Mouse (Mus musculus): ENCODE data around the gene Rybp. TPM values are rescaled to one million over a fixed set of nuclear protein-coding genes. Genes with fewer than 3 reads are reported as not detected.
A peak's percentile ranks its signal among the peaks of the same experiment; 100 is the strongest.

The Rybp gene
- 39.9 and 41.3 TPM in 2 replicates for polyA plus RNA-seq (2012; rRNA removed)

- DNase-seq (ENCODE audit: low spot score): peak; percentile 92
Observed at GRCm38 (mm10) chr6:100287334-100288015, at the start of gene Rybp. Rybp (minus strand) TSS chr6:100287485.

GRCm38 (mm10) chr6:100336591-100337148 lies 49.4 kb upstream of the Rybp start:
- no peak for DNase-seq (ENCODE audit: low spot score)

- DNase-seq (ENCODE audit: low spot score): no peak
Observed at GRCm38 (mm10) chr6:100335506-100336144, 48.3 kb upstream of the Rybp start.

- DNase-seq (ENCODE audit: low spot score): no peak
Observed at GRCm38 (mm10) chr6:100333745-100334144, 46.5 kb upstream of the Rybp start.

- DNase-seq (ENCODE audit: low spot score): no peak
Observed at GRCm38 (mm10) chr6:100332479-100332878, 45.2 kb upstream of the Rybp start.

GRCm38 (mm10) chr6:100331582-100331981 lies 44.3 kb upstream of the Rybp start:
- DNase-seq (ENCODE audit: low spot score): no peak

DNA sequence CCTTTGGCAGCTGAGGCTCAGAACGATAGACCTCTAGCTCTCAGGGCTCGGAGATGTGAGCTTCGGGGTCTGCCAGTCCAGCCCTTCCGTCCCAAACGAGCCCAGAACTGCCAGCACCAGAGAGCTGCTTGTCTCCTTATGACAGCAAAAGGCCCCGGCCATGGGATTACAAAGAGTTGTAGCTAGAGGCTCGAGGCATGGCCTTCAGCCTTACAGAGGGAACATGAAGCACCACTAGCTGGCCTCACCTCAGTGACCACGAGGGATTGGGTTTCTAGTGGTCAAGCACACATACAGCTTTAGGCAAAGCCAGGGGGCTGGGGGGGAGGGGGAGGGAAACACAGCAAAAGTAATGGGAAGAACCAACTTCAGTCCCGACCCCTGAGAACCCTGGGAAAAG lies 43.8 kb upstream of the Rybp start:
- no peak for DNase-seq (ENCODE audit: low spot score)

DNA sequence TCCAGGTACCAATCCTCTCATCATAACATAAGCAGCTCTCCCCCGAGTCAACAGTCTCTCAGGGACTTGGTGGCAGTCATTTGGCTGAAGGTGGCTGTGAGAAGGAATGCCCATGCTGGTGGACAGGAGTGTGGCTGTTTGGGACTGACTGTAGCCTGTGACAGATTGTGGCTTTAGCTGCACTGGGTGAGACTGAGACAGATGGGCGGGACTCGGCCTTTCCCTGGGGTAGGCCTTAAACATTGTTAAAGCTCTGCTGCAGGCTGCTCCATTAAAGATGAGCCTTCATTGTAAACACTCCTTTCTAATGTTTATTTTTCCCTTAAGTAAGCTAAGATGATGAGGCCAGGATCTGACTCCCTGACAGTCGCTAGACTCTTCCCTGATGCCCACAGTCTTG lies 42.3 kb upstream of the Rybp start:
- DNase-seq (ENCODE audit: low spot score): no peak

DNA sequence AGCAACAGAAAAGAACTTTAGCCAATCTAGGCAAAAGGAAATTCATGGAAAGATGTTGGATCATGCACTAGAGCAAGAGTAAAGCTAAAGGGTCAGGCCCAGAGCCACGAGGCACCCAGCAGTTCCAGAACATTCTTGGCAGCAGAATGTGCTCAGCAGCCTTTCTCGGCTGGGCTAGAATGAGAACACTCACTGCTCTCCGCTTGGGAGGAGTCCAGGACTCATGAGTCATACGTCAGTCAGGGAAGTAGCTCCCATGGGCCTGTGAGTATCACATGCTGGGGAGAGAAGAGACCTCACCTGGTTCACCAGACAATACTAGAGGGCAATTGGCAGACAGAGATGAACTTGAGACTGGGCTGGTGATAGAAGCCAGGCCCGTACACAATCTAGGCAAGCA lies 39.8 kb upstream of the Rybp start:
- peak; percentile 44 for DNase-seq (ENCODE audit: low spot score)

DNA sequence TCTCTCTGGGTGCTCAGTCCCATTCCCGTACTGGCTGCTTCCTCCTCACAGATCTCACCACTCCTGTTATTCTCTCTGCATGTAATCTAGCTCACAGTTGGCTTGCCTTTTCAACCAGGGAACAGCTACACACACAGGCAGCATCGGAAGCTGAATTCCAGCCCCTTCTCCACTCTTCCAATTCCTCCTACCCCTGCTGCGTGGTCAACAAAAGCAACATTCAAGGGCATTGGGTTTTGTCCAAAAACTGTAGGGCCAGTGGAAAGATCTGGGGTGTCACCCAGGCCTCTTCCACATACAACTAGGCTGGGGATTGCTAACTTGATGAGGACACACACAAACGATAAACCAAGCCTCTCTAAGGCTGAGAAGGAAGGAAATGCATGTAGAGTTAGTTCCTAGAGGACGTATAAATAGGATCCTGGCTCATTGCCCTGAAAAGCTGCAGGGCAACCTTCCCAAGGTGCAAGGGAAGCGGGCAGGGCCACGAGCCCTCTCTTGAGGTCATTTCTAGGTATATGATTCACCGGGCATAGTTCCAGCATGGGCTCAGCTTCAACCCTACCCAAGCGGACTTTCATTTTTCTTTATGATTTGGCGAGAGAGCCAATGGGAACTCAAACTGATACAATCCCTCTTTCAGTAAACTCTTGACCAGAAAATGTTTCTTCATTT lies 36.6 kb upstream of the Rybp start:
- no peak for DNase-seq (ENCODE audit: low spot score)

DNA sequence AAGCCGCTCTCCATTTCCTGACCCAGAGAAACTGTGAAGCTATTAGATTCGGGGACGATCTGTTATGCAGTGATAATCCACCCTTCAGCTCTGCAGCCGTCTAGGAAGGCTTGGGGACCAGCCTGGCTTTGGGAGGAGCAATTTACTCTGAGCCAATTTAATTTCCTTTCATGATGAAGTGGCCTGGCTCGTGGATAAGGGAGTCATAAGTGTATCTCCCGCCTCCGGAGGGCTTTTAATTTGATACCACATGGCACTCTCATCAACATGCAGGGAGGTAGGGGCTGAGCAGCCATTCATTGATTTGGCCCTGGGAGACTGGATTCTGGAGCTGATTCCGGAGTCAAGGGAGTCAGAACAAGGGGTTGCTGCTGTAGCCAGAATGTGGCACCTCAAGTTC lies 35.3 kb upstream of the Rybp start:
- DNase-seq (ENCODE audit: low spot score): no peak

DNA sequence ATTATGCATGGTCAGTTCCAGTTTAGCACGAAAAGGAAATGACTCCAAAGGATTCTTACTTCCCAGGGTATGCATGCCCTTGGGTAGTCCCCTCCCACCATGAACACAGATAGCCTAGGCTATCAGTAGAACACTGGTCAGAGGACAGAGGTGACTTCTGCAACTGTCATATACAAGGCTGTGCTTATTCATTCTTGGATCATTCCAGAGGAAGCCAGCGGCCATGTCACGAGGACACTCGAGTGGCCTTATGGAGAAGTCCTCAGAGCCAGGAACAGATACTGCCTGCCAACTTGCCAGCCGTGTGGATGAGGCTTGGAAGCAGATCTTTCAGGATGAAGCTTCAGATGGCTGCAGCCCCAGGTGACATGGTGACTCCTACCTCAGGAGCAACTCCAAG lies 34.9 kb upstream of the Rybp start:
- no peak for DNase-seq (ENCODE audit: low spot score)

DNA sequence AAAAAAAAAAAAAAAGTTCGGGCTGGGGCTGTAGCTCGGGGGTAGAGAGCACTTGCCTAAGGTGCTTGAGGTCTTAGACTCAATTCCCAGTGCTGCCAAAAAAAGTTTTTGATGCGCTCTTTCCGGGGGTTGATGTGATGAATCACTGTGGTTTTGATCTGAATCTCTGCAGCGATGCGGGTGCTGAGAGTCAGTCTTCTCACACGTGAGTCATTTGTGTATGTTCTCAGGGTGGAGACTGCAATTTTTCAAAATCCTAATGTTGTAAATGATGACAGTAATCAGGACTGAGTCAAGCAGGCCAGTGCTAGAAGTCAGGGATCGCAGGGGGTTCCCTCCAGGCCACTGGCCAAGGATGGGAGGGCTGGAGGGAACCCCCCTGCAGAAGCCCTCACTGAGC lies 26.9 kb upstream of the Rybp start:
- DNase-seq (ENCODE audit: low spot score): no peak

DNA sequence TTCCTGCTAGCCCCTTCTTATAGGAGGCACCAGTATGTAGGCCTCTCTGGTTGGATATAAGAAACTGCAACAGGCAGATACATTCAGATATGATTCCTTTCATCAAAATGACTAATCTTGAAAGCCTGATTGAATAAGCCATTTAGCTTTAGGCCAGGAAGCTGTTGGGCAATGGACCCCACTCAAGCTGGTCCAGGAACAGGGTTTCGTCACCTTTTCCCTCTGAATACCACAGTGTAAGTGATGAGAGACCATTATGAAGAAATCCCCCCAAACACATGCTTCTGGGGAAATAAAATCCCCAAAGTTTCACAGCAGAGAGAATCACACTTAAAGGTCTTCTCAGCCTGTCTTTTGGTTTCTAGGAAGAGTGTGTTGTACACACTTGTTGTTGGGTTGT lies 23.9 kb upstream of the Rybp start:
- no peak for DNase-seq (ENCODE audit: low spot score)

DNA sequence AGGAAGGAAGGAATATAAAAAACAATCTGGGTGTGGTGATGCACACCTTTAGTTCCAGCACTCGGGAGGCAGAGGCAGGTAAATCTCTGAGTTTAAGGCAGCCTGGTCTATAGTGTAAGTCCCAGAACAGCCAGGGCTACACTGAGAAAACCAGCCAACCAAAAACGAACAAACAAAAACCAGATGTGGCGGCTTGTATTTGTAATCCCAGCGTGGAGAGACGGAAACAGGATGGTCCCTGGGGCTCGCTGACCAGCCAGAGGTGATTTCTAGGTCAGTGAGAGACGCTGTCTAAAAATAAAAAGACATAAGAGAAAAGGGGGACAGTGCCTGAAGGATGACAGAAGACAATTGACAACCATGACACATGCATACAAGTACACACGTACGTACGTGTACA lies 17.5 kb upstream of the Rybp start:
- DNase-seq (ENCODE audit: low spot score): no peak

GRCm38 (mm10) chr6:100301410-100302108 lies 14.3 kb upstream of the Rybp start:
- no peak for DNase-seq (ENCODE audit: low spot score)

- no peak for DNase-seq (ENCODE audit: low spot score)
Observed at GRCm38 (mm10) chr6:100300831-100301230, 13.5 kb upstream of the Rybp start.

- DNase-seq (ENCODE audit: low spot score): no peak
Observed at GRCm38 (mm10) chr6:100298945-100299344, 11.7 kb upstream of the Rybp start.

GRCm38 (mm10) chr6:100297536-100297935 lies 10.3 kb upstream of the Rybp start:
- no peak for DNase-seq (ENCODE audit: low spot score)

DNA sequence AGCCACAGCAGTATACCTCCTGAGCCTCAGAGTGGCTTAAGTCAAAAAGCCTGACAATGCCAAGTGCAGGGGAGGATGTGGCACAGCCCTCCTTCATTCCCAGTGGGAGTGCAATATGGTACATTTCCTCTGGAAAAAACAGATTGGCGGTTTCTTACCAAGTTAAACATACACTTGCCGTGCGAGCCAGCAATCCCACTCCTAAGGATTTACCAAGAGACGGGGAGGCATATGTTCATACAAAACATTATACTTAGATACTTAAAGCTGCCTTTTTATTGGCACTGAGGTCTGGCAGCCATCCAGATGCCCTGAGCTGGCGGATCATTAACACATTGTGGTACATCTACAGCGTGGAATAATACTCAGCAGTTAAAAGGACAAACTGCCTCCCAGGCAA lies 5.1 kb upstream of the Rybp start:
- DNase-seq (ENCODE audit: low spot score): no peak

GRCm38 (mm10) chr6:100289058-100289457 lies 1.8 kb upstream of the Rybp start:
- no peak for DNase-seq (ENCODE audit: low spot score)

DNA sequence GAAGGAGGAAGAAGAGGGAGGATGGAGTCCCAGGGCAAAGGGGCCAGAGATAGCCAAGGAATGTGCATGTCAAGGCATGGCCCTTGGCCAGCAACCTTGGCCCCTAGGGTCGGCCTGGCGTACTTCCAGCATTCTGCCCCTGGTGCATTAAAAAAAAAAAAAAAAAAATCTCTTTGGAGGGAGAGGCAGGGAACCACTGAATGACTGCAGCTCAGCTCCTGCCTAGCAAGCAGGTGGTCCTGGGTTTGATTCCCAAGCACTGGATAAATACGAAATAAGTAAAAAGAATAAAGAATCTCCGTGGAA lies 1.4 kb upstream of the Rybp start:
- no peak for DNase-seq (ENCODE audit: low spot score)
